Mouse (Mus musculus) cerebellum, adult 2 months (tissue): ENCODE measurements around the gene Pofut1. TPM values are rescaled to one million over a fixed set of nuclear protein-coding genes. Genes with fewer than 3 reads are reported as not detected.

Source experiments
- DNase-seq, 2 experiments: peaks; one replicate each; pipeline ENCODE4 v3.0.0; 2021
- H3K27ac ChIP-seq: fragments of 200-500 bp; 2 replicates; pipeline ENCODE4 v1.5.1; 2012; ENCODE audit warnings: low read length, control low read depth, inconsistent platforms; ENCODE audit not compliant: insufficient read depth
- H3K27me3 ChIP-seq: fragments of 200-500 bp; 2 replicates; pipeline ENCODE4 v1.6.1; 2012; ENCODE audit warnings: inconsistent platforms, mild to moderate bottlenecking, low read length, moderate library complexity; ENCODE audit not compliant: control insufficient read depth, insufficient read depth
- H3K4me1 ChIP-seq: fragments of 200-500 bp; 2 replicates; pipeline ENCODE4 v1.6.1; 2011; ENCODE audit warnings: low read length; ENCODE audit not compliant: control insufficient read depth, insufficient read depth
- H3K4me3 ChIP-seq: fragments of 200-500 bp; replicated peaks from 2 replicates; pipeline ENCODE3; 2011; ENCODE audit warnings: mild to moderate bottlenecking, low read depth, low read length, control low read depth; ENCODE audit not compliant: insufficient read depth
- CTCF ChIP-seq: fragments of 200-500 bp; IDR thresholded peaks from 2 replicates; pipeline ENCODE4 v1.5.1; 2011; ENCODE audit warnings: low read depth, mild to moderate bottlenecking, control low read depth, low read length, moderate library complexity, borderline replicate concordance; ENCODE audit not compliant: insufficient read depth
- POLR2A ChIP-seq: fragments of 200-500 bp; IDR thresholded peaks from 2 replicates; pipeline ENCODE4 v1.6.1; 2011; ENCODE audit warnings: low read length, control low read depth, borderline replicate concordance; ENCODE audit not compliant: insufficient read depth
- WGBS: fragments of 180-500 bp; shearing (Covaris S2); methylation state at CpG from one replicate; pipeline ENCODE4 v1.1.7; 2018; 5-methylcytosine and 5-hydroxymethylcytosine counted together
- polyA plus RNA-seq: library from polyadenylated mRNA; depleted of rRNA; stranded (reverse); fragments of >200 nt; gene quantifications from 2 replicates; pipeline ENCODE4 v1.2.3, GENCODE M21; 2012

Gene Pofut1
- polyA plus RNA-seq, 1 experiment: 19.1 TPM

GRCm38 (mm10) chr2:153240701-153241235 lies 565 bp upstream of the Pofut1 start:
- peak in 1 of 2 experiments; percentile 26 for DNase-seq
- Histone ChIP-seq H3K4me1 (no peaks in the 10 kb centered on the region; the same call in 1 of the 2 replicates), H3K27ac (peak overlapping the region; percentile 43; the same call in 1 of the 2 replicates), H3K27me3 (no peaks in the 10 kb centered on the region; the same call in 1 of the 2 replicates), H3K4me3 (peak overlapping the region; percentile 94)
- WGBS: under 1% methylated on average over 28 of the region's 33 CpGs
- TF ChIP-seq POLR2A: no peak
- no peak for TF ChIP-seq CTCF

GRCm38 (mm10) chr2:153242156-153242555 lies 823 bp downstream of the Pofut1 start:
- no peak for TF ChIP-seq CTCF
- TF ChIP-seq POLR2A: no peak
- peak overlapping the region; percentile 95 for H3K4me3 ChIP-seq
- no peaks in the 10 kb centered on the region; the same call in 1 of the 2 replicates for H3K27me3 ChIP-seq
- DNase-seq: no peak
- H3K4me1 ChIP-seq: no peaks in the 10 kb centered on the region; the same call in 1 of the 2 replicates
- 62% methylated on average over 6 of the region's 6 CpGs for WGBS
- no peak overlapping the region for H3K27ac ChIP-seq

- Histone ChIP-seq H3K27me3 (no peaks in the 10 kb centered on the region), H3K4me3 (no peak overlapping the region), H3K27ac (no peak overlapping the region), H3K4me1 (no peaks in the 10 kb centered on the region)
- TF ChIP-seq CTCF (no peak), POLR2A (no peak)
- 89% methylated on average over 5 of the region's 5 CpGs for WGBS
- no peak for DNase-seq
Measured at GRCm38 (mm10) chr2:153249751-153250150, 8.4 kb downstream of the Pofut1 start.

GRCm38 (mm10) chr2:153256604-153257003 lies 15.3 kb downstream of the Pofut1 start:
- WGBS: 93% methylated on average over 2 of the region's 2 CpGs
- H3K27me3 ChIP-seq: no peaks in the 10 kb centered on the region
- no peak overlapping the region for H3K4me3 ChIP-seq
- TF ChIP-seq CTCF: no peak
- TF ChIP-seq POLR2A: no peak
- no peak for DNase-seq
- H3K4me1 ChIP-seq: no peaks in the 10 kb centered on the region
- H3K27ac ChIP-seq: no peak overlapping the region

- Histone ChIP-seq H3K27ac (no peak overlapping the region), H3K27me3 (no peaks in the 10 kb centered on the region), H3K4me1 (no peaks in the 10 kb centered on the region), H3K4me3 (no peak overlapping the region)
- DNase-seq: no peak
- TF ChIP-seq CTCF: no peak
- 85% methylated on average over 12 of the region's 12 CpGs for WGBS
Measured at GRCm38 (mm10) chr2:153259030-153259863, 17.9 kb downstream of the Pofut1 start.

- Histone ChIP-seq H3K27me3 (no peaks in the 10 kb centered on the region), H3K4me1 (no peaks in the 10 kb centered on the region), H3K4me3 (no peak overlapping the region), H3K27ac (no peak overlapping the region)
- TF ChIP-seq POLR2A (no peak), CTCF (no peak)
- 76% methylated on average over 3 of the region's 3 CpGs for WGBS
- no peak for DNase-seq
Measured at GRCm38 (mm10) chr2:153259864-153260674, 18.7 kb downstream of the Pofut1 start.

GRCm38 (mm10) chr2:153263053-153263452 lies 21.7 kb downstream of the Pofut1 start:
- DNase-seq: no peak
- Histone ChIP-seq H3K4me1 (no peaks in the 10 kb centered on the region), H3K27me3 (no peaks in the 10 kb centered on the region), H3K4me3 (no peak overlapping the region), H3K27ac (no peak overlapping the region)
- no peak for TF ChIP-seq POLR2A
- TF ChIP-seq CTCF: no peak
- WGBS: 84% methylated on average over 7 of the region's 7 CpGs
